Mouse (Mus musculus) liver, embryonic 14.5 days (tissue): ENCODE data around the gene Bnip1. TPM values are rescaled to one million over a fixed set of nuclear protein-coding genes. Genes with fewer than 3 reads are reported as not detected.

ENCODE experiments used
- ATAC-seq: fragments of 200-750 bp; cut with Nextera tagmentation; 2 replicates; pipeline ENCODE4 v1.8.0; 2017; ENCODE audit warnings: moderate number of reproducible peaks, mild to moderate bottlenecking, moderate library complexity; ENCODE audit not compliant: insufficient read depth
- DNase-seq, 3 experiments: peaks; one replicate each; pipeline ENCODE4 v3.0.0-alpha.2; 2012 to 2013; ENCODE audit warnings: low read depth in 3 of 3, low spot score in 3 of 3
- H3K27ac ChIP-seq: fragments of 300-500 bp; sonication (generic); 2 replicates; pipeline ENCODE4 v1.5.1; 2014; ENCODE audit warnings: moderate library complexity, mild to moderate bottlenecking, control low read depth, inconsistent platforms
- H3K27me3 ChIP-seq: fragments of 300-500 bp; sonication (generic); 2 replicates; pipeline ENCODE4 v1.6.1; 2014; ENCODE audit warnings: mild to moderate bottlenecking, low read length, moderate library complexity; ENCODE audit not compliant: control insufficient read depth, insufficient read depth
- H3K36me3 ChIP-seq: fragments of 300-500 bp; sonication (generic); replicated peaks from 2 replicates; pipeline ENCODE4 v1.6.1; 2014; ENCODE audit warnings: low read depth; ENCODE audit not compliant: control insufficient read depth, insufficient read depth
- H3K4me1 ChIP-seq, 2 experiments: fragments of 200-500 bp in 1 of 2; fragments of 300-500 bp in 1 of 2; sonication (generic) in 1 of 2; replicated peaks; 2 replicates each; pipeline ENCODE4 v1.6.1; 2012 to 2014; ENCODE audit warnings: antibody characterized with exemption in 1 of 2, inconsistent platforms in 1 of 2, low read length in 1 of 2; ENCODE audit not compliant: control insufficient read depth in 2 of 2, insufficient read depth in 2 of 2
- H3K4me2 ChIP-seq: fragments of 300-500 bp; sonication (generic); 2 replicates; pipeline ENCODE4 v1.6.1; 2014; ENCODE audit warnings: low read depth, mild to moderate bottlenecking, control low read depth, moderate library complexity
- H3K4me3 ChIP-seq, 2 experiments: fragments of 200-500 bp in 1 of 2; fragments of 300-500 bp in 1 of 2; sonication (generic) in 1 of 2; 2 replicates each; pipeline ENCODE4 v1.5.1; 2012 to 2014; ENCODE audit warnings: low read depth in 2 of 2, low read length in 2 of 2, mild to moderate bottlenecking in 2 of 2, control low read depth in 1 of 2, inconsistent platforms in 1 of 2, moderate library complexity in 1 of 2; ENCODE audit not compliant: insufficient read depth in 1 of 2
- H3K9ac ChIP-seq: fragments of 300-500 bp; sonication (generic); replicated peaks from 2 replicates; pipeline ENCODE4 v1.6.1; 2014; ENCODE audit warnings: mild to moderate bottlenecking, control low read depth, moderate library complexity
- H3K9me3 ChIP-seq: fragments of 300-500 bp; sonication (generic); 2 replicates; pipeline ENCODE4 v1.6.1; 2016; ENCODE audit warnings: low read length, mixed read lengths; ENCODE audit not compliant: control insufficient read depth
- CTCF ChIP-seq: IDR thresholded peaks from 2 replicates; pipeline ENCODE4 v1.5.1; 2016; ENCODE audit warnings: antibody characterized with exemption, low read depth, control low read depth
- EP300 ChIP-seq: IDR thresholded peaks from 2 replicates; pipeline ENCODE4 v1.6.1; 2016; ENCODE audit warnings: antibody characterized with exemption, low read depth
- WGBS: fragments of 180-500 bp; shearing (Covaris S2); extraction: QIAGEN DNeasy Blood & Tissue Kit; methylation state at CpG from one replicate; pipeline ENCODE4 v1.1.7; 2014; ENCODE audit not compliant: insufficient replicate concordance; 5-methylcytosine and 5-hydroxymethylcytosine counted together
- polyA plus RNA-seq, 2 experiments: library from polyadenylated mRNA; depleted of rRNA in 1 of 2; stranded (reverse) in 1 of 2; unstranded in 1 of 2; fragments of >200 nt; fragmentation: Nextera tagmentation in 1 of 2; extraction: Ambion mirVana in 1 of 2; gene quantifications; 2 replicates each; pipeline versions ENCODE4 v1.2.1 to v1.2.3; 2012 to 2014

Bnip1 gene
- polyA plus RNA-seq, 2 experiments: 13.7 to 15.0 TPM

DNA sequence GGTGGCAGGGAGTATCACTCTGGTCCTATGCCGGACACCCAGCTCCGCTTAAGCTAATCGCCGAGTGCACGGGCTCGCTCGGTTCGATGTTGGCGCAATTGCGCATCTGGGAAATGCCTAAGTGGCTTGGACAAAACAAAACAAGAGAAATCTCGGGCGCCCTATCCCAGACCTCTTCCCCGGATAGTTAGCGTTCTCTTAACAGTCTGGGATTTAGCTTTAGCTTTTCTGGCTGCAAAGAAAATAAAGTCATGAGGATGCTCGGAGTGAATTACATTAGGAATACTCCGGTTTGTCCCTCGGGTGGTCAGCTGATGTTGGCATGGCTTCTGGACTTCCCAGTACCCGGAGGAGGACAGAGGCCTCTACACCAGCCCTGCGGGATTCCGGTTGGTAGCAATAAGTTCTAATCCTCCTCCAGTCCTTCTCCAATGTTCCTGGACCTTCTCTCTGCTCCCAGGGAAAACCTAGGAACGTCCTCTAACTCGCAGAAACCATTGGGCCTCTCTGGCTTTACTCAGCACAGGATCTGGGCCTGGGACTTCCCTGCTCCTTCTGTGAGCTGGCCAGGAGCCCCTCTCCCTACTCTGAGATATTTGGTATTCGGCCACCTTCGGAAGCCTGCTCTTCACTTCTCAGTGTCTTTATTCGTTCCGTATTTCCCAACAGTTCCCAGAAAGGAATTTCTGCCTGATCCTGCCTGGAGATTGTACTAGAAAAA lies 59.0 kb downstream of the Bnip1 start:
- TF ChIP-seq EP300: no peak
- TF ChIP-seq CTCF: no peak
- H3K9me3 ChIP-seq: no peaks in the 10 kb centered on the region
- no peak overlapping the region for H3K4me3 ChIP-seq
- H3K4me1 ChIP-seq: no peaks in the 10 kb centered on the region
- no peak overlapping the region for H3K9ac ChIP-seq
- H3K27me3 ChIP-seq: peaks cover 100% of the 10 kb centered on the region
- no peak overlapping the region for H3K27ac ChIP-seq
- no peak overlapping the region for H3K4me2 ChIP-seq
- H3K36me3 ChIP-seq: no peaks in the 10 kb centered on the region
- ATAC-seq (no peak), DNase-seq (no peak)
- 3% methylated on average over 26 of the region's 26 CpGs for WGBS

- Histone ChIP-seq H3K9ac (no peak overlapping the region), H3K27me3 (peaks cover 100% of the 10 kb centered on the region), H3K4me2 (no peak overlapping the region), H3K9me3 (no peaks in the 10 kb centered on the region), H3K27ac (no peak overlapping the region), H3K4me1 (no peaks in the 10 kb centered on the region), H3K36me3 (no peaks in the 10 kb centered on the region), H3K4me3 (no peak overlapping the region)
- no peak for DNase-seq
- no peak for ATAC-seq
- 8% methylated on average over 9 of the region's 9 CpGs for WGBS
- TF ChIP-seq CTCF (no peak), EP300 (no peak)
Observed at GRCm38 (mm10) chr17:26840439-26840780, 59.5 kb downstream of the Bnip1 start.

DNA sequence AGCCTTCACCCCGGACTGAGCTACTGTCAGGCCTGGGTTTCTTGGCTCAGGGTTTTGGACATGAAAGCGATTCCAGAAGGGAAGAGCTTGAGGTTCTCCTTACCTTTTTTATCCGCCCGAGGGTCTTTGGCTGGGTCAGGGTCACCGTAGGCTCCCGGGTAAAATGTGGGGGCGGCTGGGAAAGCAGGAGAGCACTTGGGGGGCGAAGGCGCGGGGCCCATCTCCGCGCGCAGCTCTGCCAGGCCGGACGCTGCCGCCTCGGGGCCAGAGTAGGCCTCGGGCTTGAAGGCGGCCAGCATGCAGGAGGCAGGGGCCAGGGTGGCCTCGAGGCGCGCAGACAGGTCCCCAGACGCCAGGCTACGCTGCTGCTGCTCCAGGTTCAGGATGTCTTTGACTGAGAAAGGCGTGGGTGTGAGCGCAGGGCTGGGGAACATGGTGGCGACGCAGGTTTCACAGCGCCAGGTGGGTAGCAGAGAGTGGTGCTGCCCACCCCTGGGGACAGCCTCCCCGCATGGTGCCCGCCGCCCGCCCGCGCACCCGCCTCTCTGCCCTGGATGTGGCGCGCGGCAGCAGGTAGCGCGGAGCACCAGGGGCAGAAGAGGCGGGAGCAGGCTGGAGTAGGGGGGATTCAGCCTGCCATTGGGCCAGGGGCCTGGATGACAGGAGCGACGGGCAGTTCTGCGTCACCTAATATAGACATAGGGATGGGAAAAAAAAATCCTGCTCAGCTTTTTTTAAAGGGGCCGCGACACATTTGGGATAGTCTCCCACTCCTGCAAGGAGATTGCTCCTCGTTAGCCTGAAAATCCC lies 60.3 kb downstream of the Bnip1 start:
- no peaks in the 10 kb centered on the region for H3K36me3 ChIP-seq
- TF ChIP-seq EP300 (no peak), CTCF (no peak)
- WGBS: 4% methylated on average over 48 of the region's 48 CpGs
- no peaks in the 10 kb centered on the region for H3K4me1 ChIP-seq
- ATAC-seq: no peak
- no peak overlapping the region for H3K4me3 ChIP-seq
- DNase-seq: no peak
- H3K9ac ChIP-seq: no peak overlapping the region
- H3K4me2 ChIP-seq: no peak overlapping the region
- H3K27me3 ChIP-seq: peaks cover 99% of the 10 kb centered on the region
- H3K9me3 ChIP-seq: no peaks in the 10 kb centered on the region
- H3K27ac ChIP-seq: no peak overlapping the region

DNA sequence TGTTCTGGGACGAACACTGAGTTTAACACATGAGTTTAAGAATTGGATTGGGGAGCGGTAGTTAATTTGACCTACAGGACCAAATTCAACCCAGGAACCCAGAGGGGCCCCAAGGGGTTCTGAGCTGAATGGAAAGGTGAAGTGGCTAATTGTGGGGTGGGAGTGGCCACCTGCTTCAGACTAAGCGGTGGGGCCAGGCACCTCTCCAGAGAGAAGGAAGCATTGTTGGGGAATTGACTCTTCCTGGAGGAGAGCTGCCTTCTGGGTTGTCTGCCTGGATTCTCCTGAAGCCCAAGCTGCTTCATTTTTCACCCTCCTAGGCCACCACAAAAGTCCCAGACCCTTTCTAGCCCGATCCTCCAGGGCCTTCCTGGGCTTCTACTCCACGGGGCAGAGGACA lies 61.1 kb downstream of the Bnip1 start:
- WGBS: 2% methylated on average over 5 of the region's 5 CpGs
- Histone ChIP-seq H3K27me3 (peaks cover 94% of the 10 kb centered on the region), H3K9me3 (no peaks in the 10 kb centered on the region), H3K4me3 (no peak overlapping the region), H3K4me2 (no peak overlapping the region), H3K27ac (no peak overlapping the region), H3K9ac (no peak overlapping the region), H3K4me1 (no peaks in the 10 kb centered on the region), H3K36me3 (no peaks in the 10 kb centered on the region)
- TF ChIP-seq CTCF (no peak), EP300 (no peak)
- DNase-seq (no peak), ATAC-seq (no peak)

Other genes with a start within 250 kb of the Bnip1 start
- 26.0 and 27.5 TPM in 2 replicates for gene Ergic1, start 219.6 kb upstream of the Bnip1 start, polyA plus RNA-seq (2012; rRNA removed)
- gene Ergic1, start 219.6 kb upstream of the Bnip1 start, polyA plus RNA-seq (2014; fragmentation: Nextera tagmentation; extraction: Ambion mirVana): 31.3 and 33.4 TPM in 2 replicates
- 25.0 and 26.8 TPM in 2 replicates for gene Dusp1, start 218.9 kb upstream of the Bnip1 start, polyA plus RNA-seq (2012; rRNA removed)
- 25.9 and 29.9 TPM in 2 replicates for gene Dusp1, start 218.9 kb upstream of the Bnip1 start, polyA plus RNA-seq (2014; fragmentation: Nextera tagmentation; extraction: Ambion mirVana)
- gene Atp6v0e, start 117.8 kb upstream of the Bnip1 start, polyA plus RNA-seq (2012; rRNA removed): 99.3 and 118 TPM in 2 replicates
- 204 and 209 TPM in 2 replicates for gene Atp6v0e, start 117.8 kb upstream of the Bnip1 start, polyA plus RNA-seq (2014; fragmentation: Nextera tagmentation; extraction: Ambion mirVana)
- 1.2 and 1.3 TPM in 2 replicates for gene Crebrf, start 65.4 kb upstream of the Bnip1 start, polyA plus RNA-seq (2012; rRNA removed)
- 2.8 and 3.2 TPM in 2 replicates for gene Crebrf, start 65.4 kb upstream of the Bnip1 start, polyA plus RNA-seq (2014; fragmentation: Nextera tagmentation; extraction: Ambion mirVana)
- not detected in 2 replicates for gene Nkx2-5, start 63.9 kb downstream of the Bnip1 start, polyA plus RNA-seq (2012; rRNA removed)
- gene Nkx2-5, start 63.9 kb downstream of the Bnip1 start, polyA plus RNA-seq (2014; fragmentation: Nextera tagmentation; extraction: Ambion mirVana): not detected in 2 replicates
- gene Kifc5b, start 136.0 kb downstream of the Bnip1 start, polyA plus RNA-seq (2012; rRNA removed): 12.2 and 13.8 TPM in 2 replicates
- 2.7 and 3.3 TPM in 2 replicates for gene Kifc5b, start 136.0 kb downstream of the Bnip1 start, polyA plus RNA-seq (2014; fragmentation: Nextera tagmentation; extraction: Ambion mirVana)
- 6.3 and 6.4 TPM in 2 replicates for gene Phf1, start 152.0 kb downstream of the Bnip1 start, polyA plus RNA-seq (2012; rRNA removed)
- 0.94 and 1.7 TPM in 2 replicates for gene Phf1, start 152.0 kb downstream of the Bnip1 start, polyA plus RNA-seq (2014; fragmentation: Nextera tagmentation; extraction: Ambion mirVana)
- gene Cuta, start 158.5 kb downstream of the Bnip1 start, polyA plus RNA-seq (2012; rRNA removed): 53.0 and 53.5 TPM in 2 replicates
- 82.5 and 86.8 TPM in 2 replicates for gene Cuta, start 158.5 kb downstream of the Bnip1 start, polyA plus RNA-seq (2014; fragmentation: Nextera tagmentation; extraction: Ambion mirVana)
- gene Syngap1, start 160.2 kb downstream of the Bnip1 start, polyA plus RNA-seq (2012; rRNA removed): 3.4 TPM in 2 replicates
- gene Syngap1, start 160.2 kb downstream of the Bnip1 start, polyA plus RNA-seq (2014; fragmentation: Nextera tagmentation; extraction: Ambion mirVana): 0.08 and 0.13 TPM in 2 replicates
- 3.1 and 4.0 TPM in 2 replicates for gene Zbtb9, start 192.1 kb downstream of the Bnip1 start, polyA plus RNA-seq (2012; rRNA removed)
- 2.6 and 3.4 TPM in 2 replicates for gene Zbtb9, start 192.1 kb downstream of the Bnip1 start, polyA plus RNA-seq (2014; fragmentation: Nextera tagmentation; extraction: Ambion mirVana)
- 16.1 and 17.3 TPM in 2 replicates for gene Bak1, start 247.9 kb downstream of the Bnip1 start, polyA plus RNA-seq (2012; rRNA removed)
- 5.4 and 5.8 TPM in 2 replicates for gene Bak1, start 247.9 kb downstream of the Bnip1 start, polyA plus RNA-seq (2014; fragmentation: Nextera tagmentation; extraction: Ambion mirVana)